Mouse (Mus musculus) spleen, postnatal 0 days (tissue): Measurements from ENCODE around the gene Otulinl. TPM values are rescaled to one million over a fixed set of nuclear protein-coding genes. Genes with fewer than 3 reads are reported as not detected.

Source experiments
- polyA plus RNA-seq: library from polyadenylated mRNA; unstranded; fragments of >200 nt; fragmentation: Nextera tagmentation; extraction: Ambion mirVana; gene quantifications from 2 replicates; pipeline ENCODE4 v1.2.1, GENCODE M21; 2015

Otulinl gene
- 20.6 and 38.8 TPM in 2 replicates for polyA plus RNA-seq

GRCm38 (mm10) chr15:27681419-27682187 lies at the start of gene Otulinl:
Otulinl (minus strand) TSS chr15:27681579.

DNA sequence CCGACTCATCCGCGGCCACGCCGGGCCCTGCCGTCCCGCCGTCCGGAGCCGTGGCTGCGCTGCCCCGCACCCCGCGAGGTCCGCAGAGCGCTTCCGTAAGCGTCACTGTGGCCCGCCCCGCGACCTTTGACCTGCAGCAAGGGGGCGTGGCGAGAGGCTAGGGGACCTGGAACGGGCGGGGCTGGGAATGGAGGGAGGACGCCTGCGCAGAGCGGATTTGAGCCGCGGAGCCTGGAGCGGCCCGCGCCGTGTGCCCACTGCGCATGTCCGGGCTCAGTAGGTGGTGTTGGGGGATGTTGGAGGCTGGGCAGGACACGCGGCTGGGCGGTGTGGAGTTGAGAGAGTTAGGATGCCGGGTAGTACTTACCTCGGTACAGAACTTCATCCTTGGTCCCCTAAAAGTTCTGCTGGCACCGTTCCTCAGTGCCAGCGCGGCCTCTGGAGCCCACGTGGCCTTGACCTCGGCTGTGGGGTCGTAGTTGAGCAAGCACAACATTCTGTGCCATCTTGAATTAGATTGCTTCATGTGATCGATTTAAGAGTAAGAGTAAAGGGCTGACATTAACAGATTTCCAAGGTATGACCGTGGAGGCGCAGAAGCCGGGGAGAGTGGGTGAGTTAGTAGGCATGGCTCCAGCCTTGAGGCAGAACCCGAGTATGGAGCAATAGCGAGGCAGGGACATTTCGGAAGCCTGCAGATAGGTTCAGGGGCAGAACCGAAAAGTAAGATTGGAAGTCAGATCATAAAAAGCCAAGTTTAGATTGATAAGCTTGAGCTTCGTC lies 50.6 kb downstream of the Otulinl start, which contains the start of gene Otulin:
Gene Otulin, minus strand, starts transcription at position 93 of the 783 bp plus-strand sequence.

Other genes with a start within 250 kb of the Otulinl start
- 13.7 and 13.9 TPM in 2 replicates for gene Ank, start 214.9 kb downstream of the Otulinl start, polyA plus RNA-seq
- gene Otulin, start 50.9 kb downstream of the Otulinl start, polyA plus RNA-seq, result 29.6 and 31.8 TPM in 2 replicates